Mouse (Mus musculus) hindbrain, embryonic 16.5 days (tissue): ENCODE measurements around the gene Pcif1. TPM values are rescaled to one million over a fixed set of nuclear protein-coding genes. Genes with fewer than 3 reads are reported as not detected.

ENCODE experiments used
- ATAC-seq: fragments of 200-750 bp; cut with Nextera tagmentation; 2 replicates; pipeline ENCODE4 v1.8.0; 2017; ENCODE audit warnings: moderate TSS enrichment, moderate library complexity
- H3K27ac ChIP-seq: fragments of 300-500 bp; sonication (generic); 2 replicates; pipeline ENCODE4 v1.5.1; 2014; ENCODE audit warnings: low read depth, mild to moderate bottlenecking, control low read depth, low read length, moderate library complexity
- H3K27me3 ChIP-seq: fragments of 300-500 bp; sonication (generic); replicated peaks from 2 replicates; pipeline ENCODE4 v1.6.1; 2014; ENCODE audit warnings: low read length; ENCODE audit not compliant: control insufficient read depth, insufficient read depth
- H3K36me3 ChIP-seq: fragments of 300-500 bp; sonication (generic); 2 replicates; pipeline ENCODE4 v1.6.1; 2014; ENCODE audit warnings: mild to moderate bottlenecking, low read length, moderate library complexity, mixed read lengths; ENCODE audit not compliant: control insufficient read depth, insufficient read depth
- H3K4me1 ChIP-seq: fragments of 300-500 bp; sonication (generic); 2 replicates; pipeline ENCODE4 v1.6.1; 2014; ENCODE audit warnings: low read depth, low read length; ENCODE audit not compliant: control insufficient read depth, insufficient read depth
- H3K4me2 ChIP-seq: fragments of 300-500 bp; sonication (generic); 2 replicates; pipeline ENCODE4 v1.6.1; 2014; ENCODE audit warnings: mild to moderate bottlenecking, low read length, control low read depth, moderate library complexity
- H3K4me3 ChIP-seq: fragments of 300-500 bp; sonication (generic); 2 replicates; pipeline ENCODE4 v1.5.1; 2014; ENCODE audit warnings: mild to moderate bottlenecking, low read length, control low read depth, moderate library complexity
- H3K9ac ChIP-seq: fragments of 300-500 bp; sonication (generic); 2 replicates; pipeline ENCODE4 v1.6.1; 2014; ENCODE audit warnings: low read depth, mild to moderate bottlenecking, control low read depth, low read length, moderate library complexity
- H3K9me3 ChIP-seq: fragments of 300-500 bp; sonication (generic); 2 replicates; pipeline ENCODE4 v1.6.1; 2014; ENCODE audit warnings: mild to moderate bottlenecking, low read length, moderate library complexity; ENCODE audit not compliant: control insufficient read depth
- WGBS: fragments of 180-500 bp; shearing (Covaris S2); extraction: QIAGEN DNeasy Blood & Tissue Kit; methylation state at CpG from one replicate; pipeline ENCODE4 v1.1.7; 2014; 5-methylcytosine and 5-hydroxymethylcytosine counted together
- polyA plus RNA-seq: library from polyadenylated mRNA; unstranded; fragments of >200 nt; fragmentation: Nextera tagmentation; extraction: Ambion mirVana; gene quantifications from 2 replicates; pipeline ENCODE4 v1.2.1, GENCODE M21; 2015

The Pcif1 gene
- polyA plus RNA-seq, 1 experiment from 2014 or later = 71.3 TPM

DNA sequence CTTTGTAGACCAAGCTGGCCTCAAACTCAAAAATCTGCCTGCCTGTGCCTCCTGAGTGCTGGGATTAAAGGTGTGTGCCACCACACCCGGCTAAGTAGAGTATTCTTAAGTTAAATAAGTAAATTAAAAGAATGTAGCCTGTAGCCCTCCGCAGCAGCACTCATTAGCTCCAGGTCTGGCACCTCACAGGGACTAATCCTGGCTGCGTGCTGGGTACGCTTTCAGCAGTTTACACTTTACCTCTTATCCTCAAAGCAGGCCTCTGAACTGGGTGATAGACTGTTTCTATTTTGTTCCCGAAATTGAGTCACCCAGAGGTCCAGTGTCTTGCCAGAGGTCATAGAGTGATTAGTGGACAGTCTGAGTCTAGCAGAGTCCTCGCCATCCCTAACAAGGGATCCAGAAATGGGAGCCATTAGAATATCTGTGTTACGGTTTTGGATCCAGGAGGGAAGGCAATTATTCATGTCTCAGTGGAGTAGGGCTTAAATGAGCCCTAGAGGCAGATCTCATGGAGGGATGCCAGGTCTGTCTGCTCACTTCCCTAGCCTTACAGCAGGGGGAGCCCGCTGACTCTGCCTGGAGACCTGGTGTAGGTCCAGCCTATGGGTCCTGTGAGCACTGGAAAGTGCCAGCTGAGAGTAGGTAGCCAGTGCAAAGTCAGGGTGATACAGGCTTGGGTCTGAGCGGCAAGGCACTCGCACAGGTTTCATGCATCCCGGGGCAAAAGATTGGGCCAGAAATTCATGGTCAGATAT lies 45.2 kb downstream of the Pcif1 start:
- Histone ChIP-seq H3K36me3 (peaks cover 2% of the 10 kb centered on the region; the same call in 1 of the 2 replicates), H3K4me3 (no peak overlapping the region), H3K4me1 (peaks cover 6% of the 10 kb centered on the region), H3K4me2 (no peak overlapping the region), H3K9ac (0 out of 2 replicates have a peak overlapping the region, but pooled peaks have one; percentile 22), H3K27me3 (no peaks in the 10 kb centered on the region), H3K27ac (no peak overlapping the region), H3K9me3 (no peaks in the 10 kb centered on the region)
- peak; percentile 66; the same call in 1 of the 2 replicates for ATAC-seq
- WGBS = 38% methylated on average over 11 of the region's 11 CpGs

- Histone ChIP-seq H3K9ac (no peak overlapping the region), H3K9me3 (no peaks in the 10 kb centered on the region), H3K4me1 (no peaks in the 10 kb centered on the region; the same call in 1 of the 2 replicates), H3K27me3 (no peaks in the 10 kb centered on the region), H3K27ac (no peak overlapping the region), H3K36me3 (no peaks in the 10 kb centered on the region), H3K4me2 (no peak overlapping the region), H3K4me3 (no peak overlapping the region)
- 56% methylated on average over 11 of the region's 11 CpGs for WGBS
- ATAC-seq = no peak
These were observed 51.8 kb downstream of the Pcif1 start for GRCm38 (mm10) chr2:164930706-164931581.

GRCm38 (mm10) chr2:164933534-164933933 lies 54.4 kb downstream of the Pcif1 start:
- ATAC-seq = no peak
- Histone ChIP-seq H3K27me3 (no peaks in the 10 kb centered on the region; the same call in 1 of the 2 replicates), H3K4me2 (no peak overlapping the region), H3K9ac (no peak overlapping the region), H3K4me3 (no peak overlapping the region), H3K4me1 (peaks cover 5% of the 10 kb centered on the region), H3K9me3 (no peaks in the 10 kb centered on the region), H3K27ac (no peak overlapping the region), H3K36me3 (no peaks in the 10 kb centered on the region)
- WGBS = 44% methylated on average over 8 of the region's 10 CpGs

DNA sequence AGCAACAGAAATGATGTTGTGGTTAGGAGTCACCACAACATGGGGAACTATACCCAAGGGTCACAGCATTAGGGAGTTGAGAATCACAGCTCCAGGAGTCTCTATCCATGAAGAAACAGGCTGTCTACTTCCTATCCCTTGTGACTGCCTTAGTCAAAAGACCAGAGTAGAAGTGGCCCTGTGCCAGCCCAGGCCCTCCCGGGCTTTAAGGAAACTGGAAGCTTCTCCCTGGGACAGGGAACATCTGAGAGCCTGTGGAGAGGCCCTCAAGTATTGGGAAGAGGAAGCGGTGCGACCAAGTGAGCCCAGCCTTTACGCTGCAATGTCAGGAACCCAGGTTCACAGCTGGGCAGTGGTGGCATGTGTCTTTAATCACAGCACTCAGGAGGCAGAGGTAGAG lies 56.9 kb downstream of the Pcif1 start:
- Histone ChIP-seq H3K27me3 (no peaks in the 10 kb centered on the region; the same call in 1 of the 2 replicates), H3K27ac (no peak overlapping the region), H3K9me3 (no peaks in the 10 kb centered on the region), H3K36me3 (no peaks in the 10 kb centered on the region), H3K4me1 (peaks cover 18% of the 10 kb centered on the region), H3K9ac (no peak overlapping the region), H3K4me2 (no peak overlapping the region), H3K4me3 (no peak overlapping the region)
- no peak for ATAC-seq
- 77% methylated on average over 4 of the region's 4 CpGs for WGBS

DNA sequence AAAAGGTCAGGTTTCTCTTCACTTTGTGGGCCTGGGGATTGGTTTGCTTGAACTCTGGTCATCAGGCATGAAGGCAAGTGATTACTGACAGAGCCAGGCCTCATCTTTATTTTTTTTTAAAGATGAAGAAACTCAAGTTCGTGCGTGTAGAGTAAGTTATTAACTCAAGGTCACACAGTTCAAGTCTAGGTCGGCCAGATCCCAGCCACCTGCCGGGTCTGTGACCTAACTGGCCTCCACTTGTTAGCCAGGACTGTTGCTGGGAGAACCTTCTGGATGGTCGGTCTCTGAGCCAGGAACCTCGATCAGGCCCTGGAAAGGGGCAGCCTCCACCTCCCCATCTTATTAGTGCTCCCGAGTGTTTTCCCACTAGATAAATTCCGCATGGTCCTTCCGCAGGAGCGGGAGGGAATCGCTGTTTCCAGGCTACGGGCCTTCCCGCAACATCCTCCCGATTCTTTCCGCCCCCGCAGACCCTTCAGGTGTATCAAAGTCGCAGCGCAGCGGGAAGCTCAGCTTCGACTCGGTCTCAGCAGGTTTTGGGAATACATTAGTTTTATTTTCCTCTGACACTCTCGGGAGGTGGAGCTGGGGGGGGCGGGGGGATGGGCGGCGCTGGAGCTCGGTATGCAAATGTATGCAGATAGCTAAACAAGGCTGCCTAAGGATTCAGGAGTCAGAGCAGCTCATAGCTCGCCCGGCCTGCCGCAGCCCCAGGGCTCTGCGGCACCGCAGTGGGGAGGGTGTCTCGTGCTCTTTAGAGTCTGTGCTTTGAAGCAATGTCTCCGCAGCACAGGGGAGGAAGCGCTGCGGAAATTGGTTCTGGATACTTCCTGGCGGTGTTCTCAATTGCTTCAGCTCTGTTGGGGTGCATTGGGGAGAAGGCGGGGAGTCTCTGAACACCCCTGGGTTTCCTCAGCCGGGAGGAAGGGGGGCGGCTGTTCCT lies 59.3 kb downstream of the Pcif1 start:
- Histone ChIP-seq H3K36me3 (no peaks in the 10 kb centered on the region), H3K4me3 (peak overlapping the region; percentile 40), H3K4me1 (peaks cover 18% of the 10 kb centered on the region), H3K27me3 (no peaks in the 10 kb centered on the region; the same call in none of the 2 replicates), H3K9ac (peak overlapping the region; percentile 52), H3K9me3 (no peaks in the 10 kb centered on the region), H3K4me2 (peak overlapping the region; percentile 64), H3K27ac (peak overlapping the region; percentile 76)
- WGBS = 2% methylated on average over 39 of the region's 39 CpGs
- ATAC-seq = peak; percentile 91

DNA sequence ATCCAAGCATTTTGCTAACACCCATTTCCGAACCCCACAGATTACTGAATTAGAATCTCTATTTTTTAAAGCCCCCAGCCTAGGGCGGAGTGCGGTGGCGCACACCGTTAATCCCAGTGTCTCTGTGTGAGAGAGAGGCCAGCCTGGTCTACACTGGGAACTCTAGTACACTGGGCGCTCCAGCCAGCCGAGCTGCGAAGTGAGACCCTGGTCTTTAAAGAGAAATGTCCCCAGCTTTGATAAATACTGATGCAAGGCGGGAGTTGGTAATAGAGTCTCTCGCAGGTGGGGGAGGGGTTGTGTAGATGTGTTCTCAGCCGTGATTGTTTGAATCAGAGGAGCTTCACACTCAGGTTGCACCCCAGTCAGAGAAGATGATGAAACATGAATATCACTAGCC lies 60.0 kb downstream of the Pcif1 start:
- peak; percentile 62 for ATAC-seq
- peak overlapping the region; percentile 40 for H3K4me3 ChIP-seq
- no peaks in the 10 kb centered on the region; the same call in none of the 2 replicates for H3K27me3 ChIP-seq
- H3K9ac ChIP-seq = peak overlapping the region; percentile 52
- H3K9me3 ChIP-seq = no peaks in the 10 kb centered on the region
- H3K27ac ChIP-seq = peak overlapping the region; percentile 76
- no peaks in the 10 kb centered on the region for H3K36me3 ChIP-seq
- peaks cover 18% of the 10 kb centered on the region for H3K4me1 ChIP-seq
- peak overlapping the region; percentile 64 for H3K4me2 ChIP-seq
- under 1% methylated on average over 11 of the region's 11 CpGs for WGBS

- H3K4me2 ChIP-seq = peak within 1 kb of the TSS; percentile 64
These were observed 61.2 kb downstream of the Pcif1 start, which contains the start of gene Mmp9 for GRCm38 (mm10) chr2:164940140-164940830. Mmp9 (plus strand) TSS chr2:164940780.

GRCm38 (mm10) chr2:164942692-164943290 lies 63.7 kb downstream of the Pcif1 start:
- Histone ChIP-seq H3K27ac (no peak overlapping the region), H3K4me2 (no peak overlapping the region), H3K27me3 (peaks cover 3% of the 10 kb centered on the region), H3K36me3 (no peaks in the 10 kb centered on the region), H3K9me3 (no peaks in the 10 kb centered on the region), H3K4me1 (peaks cover 18% of the 10 kb centered on the region), H3K4me3 (no peak overlapping the region), H3K9ac (no peak overlapping the region)
- ATAC-seq = no peak
- WGBS = 28% methylated on average over 5 of the region's 5 CpGs

More at GRCm38 (mm10) chr2:164940140-164940830, 61.2 kb downstream of the Pcif1 start, which contains the start of gene Mmp9:
- Histone ChIP-seq H3K27me3 (no peaks in the 10 kb centered on the region; the same call in none of the 2 replicates), H3K36me3 (no peaks in the 10 kb centered on the region), H3K9me3 (no peaks in the 10 kb centered on the region), H3K4me1 (peaks cover 18% of the 10 kb centered on the region), H3K4me3 (no peak within 1 kb of the TSS), H3K9ac (peak within 1 kb of the TSS; percentile 52; the same call in 1 of the 2 replicates), H3K27ac (peak within 1 kb of the TSS; percentile 76)
- WGBS = 23% methylated on average over 10 of the region's 10 CpGs
- ATAC-seq = no peak
